Mouse (Mus musculus) CH12.LX (cell line): ENCODE data around the gene Ciapin1. TPM values are rescaled to one million over a fixed set of nuclear protein-coding genes. Genes with fewer than 3 reads are reported as not detected.
A peak's percentile ranks its signal among the peaks of the same experiment; 100 is the strongest.

Source experiments
- DNase-seq: peaks from one replicate; pipeline ENCODE4 v3.0.0-alpha.2; 2013; ENCODE audit errors: extremely low read depth
- H3K27ac ChIP-seq: 2 replicates; pipeline ENCODE4 v1.5.1; 2012; ENCODE audit warnings: low read depth, mild to moderate bottlenecking, control low read depth, moderate library complexity; ENCODE audit not compliant: insufficient read depth
- H3K27me3 ChIP-seq: replicated peaks from 2 replicates; pipeline ENCODE3; 2012; ENCODE audit warnings: inconsistent platforms
- H3K36me3 ChIP-seq, 2 experiments: replicated peaks in 1 of 2; 2 replicates each; pipeline versions ENCODE3 to v1.6.1; 2012; ENCODE audit warnings: inconsistent platforms in 1 of 2, low read length in 1 of 2, mild to moderate bottlenecking in 1 of 2, mixed read lengths in 1 of 2, moderate library complexity in 1 of 2; ENCODE audit not compliant: control insufficient read depth in 1 of 2, insufficient read depth in 1 of 2
- H3K4me1 ChIP-seq, 2 experiments: 2 replicates each; pipeline ENCODE4 v1.6.1; 2012; ENCODE audit warnings: inconsistent platforms in 1 of 2, moderate library complexity in 1 of 2; ENCODE audit not compliant: insufficient read depth in 2 of 2, control insufficient read depth in 1 of 2
- H3K4me2 ChIP-seq: 2 replicates; pipeline ENCODE4 v1.6.1; 2012; ENCODE audit warnings: low read depth, mild to moderate bottlenecking, control low read depth; ENCODE audit not compliant: poor library complexity, insufficient read depth, severe bottlenecking
- H3K4me3 ChIP-seq, 3 experiments: fragments of 150-350 bp in 1 of 3; sonication (generic) in 1 of 3; replicated peaks in 1 of 3; 2 replicates each; pipeline versions ENCODE3 to v1.5.1; 2011 to 2012; ENCODE audit warnings: low read depth in 2 of 3, low read length in 2 of 3, mild to moderate bottlenecking in 2 of 3, moderate library complexity in 2 of 3, control low read depth in 1 of 3, improper control_type of control experiment in 1 of 3, inconsistent platforms in 1 of 3, mixed read lengths in 1 of 3; ENCODE audit not compliant: poor library complexity in 1 of 3
- H3K79me2 ChIP-seq: replicated peaks from 2 replicates; pipeline ENCODE4 v1.6.1; 2012; ENCODE audit warnings: mild to moderate bottlenecking, moderate library complexity; ENCODE audit not compliant: control insufficient read depth, poor library complexity, insufficient read depth, severe bottlenecking; ENCODE audit errors: extremely low read depth
- H3K9ac ChIP-seq: 2 replicates; pipeline ENCODE4 v1.6.1; 2012; ENCODE audit warnings: low read depth, mild to moderate bottlenecking, control low read depth, moderate library complexity; ENCODE audit not compliant: insufficient read depth
- H3K9me3 ChIP-seq: replicated peaks from 2 replicates; pipeline ENCODE3; 2012; ENCODE audit warnings: low read length, inconsistent platforms, mixed read lengths
- BHLHE40 ChIP-seq: IDR thresholded peaks from 2 replicates; pipeline ENCODE4 v1.6.1; 2011; ENCODE audit warnings: mild to moderate bottlenecking, low read depth, low read length, improper control_type of control experiment
- CHD1 ChIP-seq: IDR thresholded peaks from 2 replicates; pipeline ENCODE4 v1.6.1; 2012; ENCODE audit warnings: low read depth, low read length, improper control_type of control experiment, inconsistent platforms
- CHD2 ChIP-seq: IDR thresholded peaks from 2 replicates; pipeline ENCODE4 v1.6.1; 2011; ENCODE audit warnings: low read length, improper control_type of control experiment
- CTCF ChIP-seq, 2 experiments: IDR thresholded peaks in 1 of 2; conservative IDR thresholded peaks in 1 of 2; 2 replicates each; pipeline ENCODE4 v1.5.1; 2011 to 2012; ENCODE audit warnings: low read depth in 2 of 2, low read length in 2 of 2, improper control_type of control experiment in 1 of 2, inconsistent platforms in 1 of 2, mild to moderate bottlenecking in 1 of 2, moderate library complexity in 1 of 2
- E2F4 ChIP-seq: IDR thresholded peaks from 2 replicates; pipeline ENCODE4 v1.6.1; 2011; ENCODE audit warnings: low read depth, low read length, improper control_type of control experiment; ENCODE audit not compliant: insufficient replicate concordance
- ELF1 ChIP-seq: IDR thresholded peaks from 2 replicates; pipeline ENCODE4 v1.6.1; 2014; ENCODE audit warnings: low read depth, mild to moderate bottlenecking, inconsistent platforms, low read length, improper control_type of control experiment
- EP300 ChIP-seq: IDR thresholded peaks from 2 replicates; pipeline ENCODE4 v1.6.1; 2011; ENCODE audit warnings: low read length, improper control_type of control experiment
- ETS1 ChIP-seq: conservative IDR thresholded peaks from 2 replicates; pipeline ENCODE4 v1.6.1; 2012; ENCODE audit warnings: low read depth, mild to moderate bottlenecking, inconsistent platforms, low read length, improper control_type of control experiment, moderate library complexity
- GABPA ChIP-seq: IDR thresholded peaks from 2 replicates; pipeline ENCODE4 v1.6.1; 2012; ENCODE audit warnings: low read depth, low read length, improper control_type of control experiment, inconsistent platforms; ENCODE audit not compliant: insufficient replicate concordance
- HCFC1 ChIP-seq: IDR thresholded peaks from 2 replicates; pipeline ENCODE4 v1.6.1; 2012; ENCODE audit warnings: low read depth, mild to moderate bottlenecking, inconsistent platforms, low read length, improper control_type of control experiment
- IRF4 ChIP-seq: IDR thresholded peaks from 2 replicates; pipeline ENCODE4 v1.6.1; 2014; ENCODE audit warnings: low read depth, mild to moderate bottlenecking, inconsistent platforms, low read length, improper control_type of control experiment
- JUN ChIP-seq: IDR thresholded peaks from 2 replicates; pipeline ENCODE4 v1.6.1; 2011; ENCODE audit warnings: low read depth, mild to moderate bottlenecking, low read length, improper control_type of control experiment, moderate library complexity; ENCODE audit not compliant: insufficient read depth
- JUND ChIP-seq: conservative IDR thresholded peaks from 2 replicates; pipeline ENCODE4 v1.6.1; 2011; ENCODE audit warnings: low read depth, low read length, improper control_type of control experiment
- KAT2A ChIP-seq: IDR thresholded peaks from 2 replicates; pipeline ENCODE4 v1.6.1; 2012; ENCODE audit warnings: low read length, improper control_type of control experiment, inconsistent platforms; ENCODE audit not compliant: insufficient replicate concordance
- MAFK ChIP-seq: IDR thresholded peaks from 2 replicates; pipeline ENCODE4 v1.6.1; 2011; ENCODE audit warnings: low read length, improper control_type of control experiment; ENCODE audit not compliant: insufficient replicate concordance
- MAX ChIP-seq: IDR thresholded peaks from 2 replicates; pipeline ENCODE4 v1.6.1; 2011; ENCODE audit warnings: low read length, improper control_type of control experiment
- MAZ ChIP-seq: IDR thresholded peaks from 2 replicates; pipeline ENCODE4 v1.6.1; 2012; ENCODE audit warnings: low read depth, mild to moderate bottlenecking, inconsistent platforms, low read length, improper control_type of control experiment, moderate library complexity
- MEF2A ChIP-seq: IDR thresholded peaks from 2 replicates; pipeline ENCODE4 v1.6.1; 2014; ENCODE audit warnings: low read depth, mild to moderate bottlenecking, inconsistent platforms, low read length, improper control_type of control experiment, borderline replicate concordance
- MXI1 ChIP-seq: IDR thresholded peaks from 2 replicates; pipeline ENCODE4 v1.6.1; 2011; ENCODE audit warnings: mild to moderate bottlenecking, low read depth, low read length, improper control_type of control experiment
- MYC ChIP-seq: IDR thresholded peaks from 2 replicates; pipeline ENCODE4 v1.6.1; 2011; ENCODE audit warnings: low read depth, mild to moderate bottlenecking, improper control_type of control experiment, low read length
- NELFE ChIP-seq: IDR thresholded peaks from 2 replicates; pipeline ENCODE4 v1.6.1; 2011; ENCODE audit warnings: low read depth, low read length, improper control_type of control experiment
- NRF1 ChIP-seq: IDR thresholded peaks from 2 replicates; pipeline ENCODE4 v1.6.1; 2014; ENCODE audit warnings: low read depth, mild to moderate bottlenecking, inconsistent platforms, low read length, improper control_type of control experiment, moderate library complexity
- PAX5 ChIP-seq: IDR thresholded peaks from 2 replicates; pipeline ENCODE4 v1.6.1; 2012; ENCODE audit warnings: low read length, inconsistent platforms, mixed read lengths
- POLR2A ChIP-seq: IDR thresholded peaks from 2 replicates; pipeline ENCODE4 v1.6.1; 2011; ENCODE audit warnings: low read depth, mild to moderate bottlenecking, improper control_type of control experiment, low read length
- POLR2AphosphoS2 ChIP-seq: IDR thresholded peaks from 2 replicates; pipeline ENCODE4 v1.6.1; 2011; ENCODE audit warnings: low read depth, low read length, improper control_type of control experiment
- RAD21 ChIP-seq: IDR thresholded peaks from 2 replicates; pipeline ENCODE4 v1.6.1; 2011; ENCODE audit warnings: low read depth, mild to moderate bottlenecking, low read length, improper control_type of control experiment, moderate library complexity
- RCOR1 ChIP-seq: conservative IDR thresholded peaks from 2 replicates; pipeline ENCODE4 v1.6.1; 2012; ENCODE audit warnings: low read depth, mild to moderate bottlenecking, inconsistent platforms, low read length, improper control_type of control experiment
- SIN3A ChIP-seq: IDR thresholded peaks from 2 replicates; pipeline ENCODE4 v1.6.1; 2012; ENCODE audit warnings: low read length, improper control_type of control experiment, inconsistent platforms
- SMC3 ChIP-seq: IDR thresholded peaks from 2 replicates; pipeline ENCODE4 v1.6.1; 2011; ENCODE audit warnings: low read depth, low read length, improper control_type of control experiment
- TBP ChIP-seq: conservative IDR thresholded peaks from 2 replicates; pipeline ENCODE4 v1.6.1; 2011; ENCODE audit warnings: low read depth, low read length, improper control_type of control experiment
- TCF12 ChIP-seq: IDR thresholded peaks from 2 replicates; pipeline ENCODE4 v1.6.1; 2014; ENCODE audit warnings: low read depth, mild to moderate bottlenecking, inconsistent platforms, low read length, improper control_type of control experiment
- UBTF ChIP-seq: IDR thresholded peaks from 2 replicates; pipeline ENCODE4 v1.6.1; 2012; ENCODE audit warnings: low read depth, mild to moderate bottlenecking, inconsistent platforms, low read length, improper control_type of control experiment, moderate library complexity
- USF1 ChIP-seq: IDR thresholded peaks from 2 replicates; pipeline ENCODE4 v1.6.1; 2014; ENCODE audit warnings: low read depth, mild to moderate bottlenecking, inconsistent platforms, low read length, improper control_type of control experiment
- USF2 ChIP-seq: conservative IDR thresholded peaks from 2 replicates; pipeline ENCODE4 v1.6.1; 2011; ENCODE audit warnings: low read depth, low read length, improper control_type of control experiment
- ZC3H11A ChIP-seq: IDR thresholded peaks from 2 replicates; pipeline ENCODE4 v1.6.1; 2012; ENCODE audit warnings: low read depth, mild to moderate bottlenecking, inconsistent platforms, low read length, improper control_type of control experiment
- ZKSCAN1 ChIP-seq: IDR thresholded peaks from 2 replicates; pipeline ENCODE4 v1.6.1; 2012; ENCODE audit warnings: low read depth, inconsistent platforms, low read length, improper control_type of control experiment, borderline replicate concordance
- ZMIZ1 ChIP-seq: IDR thresholded peaks from 2 replicates; pipeline ENCODE4 v1.6.1; 2012; ENCODE audit warnings: low read depth, mild to moderate bottlenecking, inconsistent platforms, low read length, improper control_type of control experiment
- ZNF384 ChIP-seq: IDR thresholded peaks from 2 replicates; pipeline ENCODE4 v1.6.1; 2012; ENCODE audit warnings: low read depth, low read length, improper control_type of control experiment, inconsistent platforms
- dilution Hi-C: fragments of 300-500 bp; cut with MboI; formaldehyde crosslinking; loops from 2 replicates; pipeline ENCODE4 v1.14.3; 2020; ENCODE audit warnings: low sequenced_read_pairs; ENCODE audit not compliant: extremely low pct_unique_long_range_greater_than_20kb, extremely low pct_ligation_motif_present
- in situ Hi-C: fragments of 300-500 bp; cut with MboI; formaldehyde crosslinking; loops from 3 replicates; pipeline ENCODE4 v1.14.3; 2019; ENCODE audit warnings: low sequenced_read_pairs, low pct_ligation_motif_present, low pct_unique_long_range_greater_than_20kb, mixed read lengths
- polyA plus RNA-seq: library from polyadenylated mRNA; unstranded; fragments of >175 nt; gene quantifications from 2 replicates; pipeline ENCODE4 v1.2.1, GENCODE M21; 2012; ENCODE audit warnings: low read depth; ENCODE audit not compliant: insufficient read length
- total RNA-seq, 2 experiments: library from RNA; depleted of rRNA; stranded (reverse); fragments of 300-350 nt in 1 of 2; fragments of >200 nt in 1 of 2; gene quantifications; 2 replicates each; pipeline ENCODE4 v1.2.3; 2012 to 2014

Ciapin1 gene
- total and polyA plus RNA-seq, 3 experiments = 83.1 to 139 (median 97.1) TPM

DNA sequence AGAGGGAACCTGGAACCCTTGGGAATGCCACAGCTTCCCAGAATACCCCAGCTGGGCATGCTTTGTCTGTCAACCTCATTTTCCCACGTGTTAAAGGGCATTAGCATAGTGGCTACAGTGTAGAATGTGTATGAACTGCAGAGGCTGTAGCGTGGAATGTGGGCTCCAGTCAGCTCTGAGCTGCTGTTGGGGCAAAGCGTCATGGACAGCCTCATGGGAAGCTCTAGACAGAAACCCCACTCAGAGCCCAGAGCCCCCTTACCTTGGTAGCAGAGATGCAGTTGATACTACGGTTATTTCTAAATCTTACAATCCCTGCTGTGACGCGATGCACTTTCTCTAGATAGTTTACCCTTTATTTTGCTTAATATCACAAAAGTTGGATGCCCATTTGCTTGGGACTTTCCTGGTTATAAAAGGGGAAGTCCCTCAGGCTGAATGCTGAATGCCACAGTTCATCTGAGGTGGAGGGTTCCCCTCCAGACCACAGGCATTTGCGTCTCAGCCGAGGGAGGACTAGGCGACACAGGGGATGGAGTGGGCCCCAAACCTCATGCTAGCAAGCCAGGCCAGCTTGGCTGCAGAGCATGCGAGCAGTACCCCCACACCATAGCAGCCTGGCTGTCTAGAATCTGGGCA lies 59.1 kb downstream of the Ciapin1 start:
- Histone ChIP-seq H3K4me1 (peaks cover 23 to 67% of the 10 kb centered on the region in 2 experiments), H3K4me3 (peak overlapping the region; percentile 41 to 78 (median 72)), H3K27me3 (no peaks in the 10 kb centered on the region), H3K9ac (peak overlapping the region; percentile 97), H3K27ac (peak overlapping the region; percentile 97), H3K36me3 (peaks cover 0 to 24% of the 10 kb centered on the region in 2 experiments), H3K79me2 (peaks cover 2% of the 10 kb centered on the region; the same call in 1 of the 2 replicates), H3K9me3 (no peaks in the 10 kb centered on the region), H3K4me2 (peak overlapping the region; percentile 80)
- TF ChIP-seq TBP (peak; percentile 85; the same call in 1 of the 2 replicates), MEF2A (peak; percentile 71), RCOR1 (no peak; the same call in 1 of the 2 replicates), MYC (no peak; the same call in 1 of the 2 replicates), RAD21 (no peak; the same call in 1 of the 2 replicates), USF1 (no peak), SIN3A (peak; percentile 78), JUN (peak; percentile 24; the same call in 1 of the 2 replicates), ETS1 (no peak), PAX5 (no peak), NELFE (peak; percentile 53; the same call in 1 of the 2 replicates), MAX (peak; percentile 83), MAFK (peak; percentile 67), EP300 (peak; percentile 75), IRF4 (peak; percentile 57; the same call in 1 of the 2 replicates), MXI1 (peak; percentile 68), SMC3 (no peak; the same call in 1 of the 2 replicates), NRF1 (no peak; the same call in 1 of the 2 replicates), TCF12 (peak; percentile 55), UBTF (0 out of 2 replicates have a peak, but pooled peaks have one; percentile 83), ZMIZ1 (peak; percentile 25; the same call in 1 of the 2 replicates), CTCF (conservative IDR thresholded peaks at IDR 0.05 in 1 of 2, IDR thresholded peaks at IDR 0.05 in 1 of 2; ENCODE audit: low read depth in 2 of 2, low read length in 2 of 2) (no peak), GABPA (no peak), POLR2A (peak; percentile 63), KAT2A (no peak), ELF1 (0 out of 2 replicates have a peak, but pooled peaks have one; percentile 9), ZC3H11A (no peak), HCFC1 (no peak), ZKSCAN1 (no peak), JUND (no peak), E2F4 (no peak), USF2 (no peak; the same call in 1 of the 2 replicates), MAZ (peak; percentile 75), CHD1 (no peak), ZNF384 (no peak), POLR2AphosphoS2 (peak; percentile 94; the same call in 1 of the 2 replicates), CHD2 (peak; percentile 57; the same call in 1 of the 2 replicates), BHLHE40 (no peak; the same call in none of the 2 replicates)
- in situ Hi-C loops = no loop called here
- dilution Hi-C loops = no loop called here
- DNase-seq = peak; percentile 94
